Mouse (Mus musculus) gastrocnemius, postnatal 25 days (tissue): ENCODE measurements around the gene Adora2a. TPM values are rescaled to one million over a fixed set of nuclear protein-coding genes. Genes with fewer than 3 reads are reported as not detected.
"Not testable (repeated sequence)": the region's sequence is repeated elsewhere in the genome, so short reads cannot be mapped to it uniquely, and the experiment has no call there.

Source experiments
- DNase-seq: peaks from one replicate; pipeline ENCODE4 v3.0.0; 2022
- total RNA-seq, 2 experiments: library from RNA; stranded (reverse); gene quantifications; 1 replicate in 1 of 2; 2 replicates in 1 of 2; pipeline ENCODE4 v1.2.3; 2021

Adora2a gene
- total RNA-seq, 2 experiments from 2014 or later: 1.0 to 1.4 TPM

- no peak for DNase-seq
These were observed 33.9 kb downstream of the Adora2a start for GRCm38 (mm10) chr10:75350564-75350963.

GRCm38 (mm10) chr10:75352541-75352940 is 35.9 kb downstream of the Adora2a start:
- DNase-seq: no peak

GRCm38 (mm10) chr10:75353838-75354241 is 37.2 kb downstream of the Adora2a start:
- not testable (repeated sequence) for DNase-seq

GRCm38 (mm10) chr10:75355341-75355740 is 38.7 kb downstream of the Adora2a start:
- DNase-seq: no peak

GRCm38 (mm10) chr10:75364214-75364690 is 47.6 kb downstream of the Adora2a start:
- peak; percentile 8 for DNase-seq

- DNase-seq: no peak
These were observed 48.1 kb downstream of the Adora2a start for GRCm38 (mm10) chr10:75364796-75365195.

GRCm38 (mm10) chr10:75365231-75365633 is 48.6 kb downstream of the Adora2a start:
- DNase-seq: no peak

GRCm38 (mm10) chr10:75373655-75374351 is 57.1 kb downstream of the Adora2a start:
- DNase-seq: peak; percentile 24

- DNase-seq: no peak
These were observed 62.0 kb downstream of the Adora2a start for GRCm38 (mm10) chr10:75378688-75379087.

Other genes starting within 250 kb of the Adora2a start
- 10 to 100 TPM; 31.2 to 33.5 TPM for gene Specc1l, start 104.8 kb upstream of the Adora2a start, total RNA-seq
- gene Upb1, start 84.2 kb downstream of the Adora2a start, total RNA-seq: not detected
- gene Snrpd3, start 200.7 kb downstream of the Adora2a start, total RNA-seq: 10 to 100 TPM; 67.4 to 70.3 TPM
- gene Gucd1, start 201.1 kb downstream of the Adora2a start, total RNA-seq: 10 to 100 TPM; 50.4 to 52.1 TPM
- gene Lrrc75b, start 243.5 kb downstream of the Adora2a start, total RNA-seq: under 1 TPM; 0.26 to 0.38 TPM
- under 1 TPM in 1 of 2 experiments, not detected in 1; 0.64 TPM for gene Ggt1, start 244.7 kb downstream of the Adora2a start, total RNA-seq